Mouse (Mus musculus) spleen, adult 2 months (tissue): Measurements from ENCODE around the gene Gm45521.

Experiments used
- CTCF ChIP-seq: fragments of 200-500 bp; IDR thresholded peaks from 2 replicates; pipeline ENCODE4 v1.5.1; 2011; ENCODE audit warnings: mild to moderate bottlenecking, inconsistent platforms; ENCODE audit not compliant: insufficient read depth, insufficient read length, insufficient replicate concordance; ENCODE audit errors: extremely low read depth
- POLR2A ChIP-seq: fragments of 200-500 bp; IDR thresholded peaks from 2 replicates; pipeline ENCODE4 v1.6.1; 2011; ENCODE audit warnings: low read depth, low read length, inconsistent platforms

- no peak for TF ChIP-seq CTCF
- peak; percentile 54 for TF ChIP-seq POLR2A
Measured at GRCm38 (mm10) chr14:8002432-8003092, 45.5 kb downstream of the Gm45521 start, which contains the start of gene Abhd6.
